Mouse (Mus musculus) adrenal gland (tissue): ENCODE data around the gene Gm17019.
"Not testable (repeated sequence)": the region's sequence is repeated elsewhere in the genome, so short reads cannot be mapped to it uniquely, and the experiment has no call there.

Experiments
- intact Hi-C: fragments of 180-260 bp; cut with DNase I; formaldehyde crosslinking; loops from one replicate; pipeline ENCODE4 v1.15.1; 2025
- long read RNA-seq, 2 experiments: library from polyadenylated mRNA; unstranded; transcript quantifications; one replicate each; pipeline ENCODE4 v2.0.0; 2020; ENCODE audit warnings: borderline replicate concordance in 1 of 2; ENCODE audit not compliant: insufficient replicate concordance in 1 of 2

Gm17019 gene
- long read RNA-seq, experiment 1, partial matches to known transcripts, result 1 of 1 reads
- long read RNA-seq, experiment 1, other reads (novel, unspliced or antisense), result 0 of 1 reads
- long read RNA-seq, experiment 2, result 0 reads

DNA sequence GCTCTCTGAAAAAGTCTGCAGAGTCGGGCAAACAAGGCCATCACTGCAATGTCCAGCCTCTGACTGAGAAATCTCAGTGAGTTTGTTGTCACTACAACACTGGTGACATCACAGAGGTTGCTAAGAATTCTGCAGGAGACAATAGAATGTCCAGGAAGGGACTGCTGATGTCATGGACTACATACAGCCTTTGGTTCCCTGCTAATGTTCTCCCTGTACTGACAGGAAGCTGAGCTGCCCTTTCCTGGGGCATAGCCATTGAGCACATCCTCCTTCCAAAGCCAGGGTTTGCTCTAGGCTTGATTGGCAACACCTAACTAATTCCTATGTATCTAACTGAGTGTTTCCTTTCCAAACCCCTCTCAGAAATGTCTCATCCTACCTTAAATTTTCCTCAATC lies at the start of gene Gm17019:
Gene Gm17019 (minus strand): TSS at position 101 of the 400 bp plus-strand sequence.
- intact Hi-C loops, result not testable (repeated sequence)

- intact Hi-C loops, result not testable (repeated sequence)
Observed at GRCm38 (mm10) chr5:15062385-15062715, 29.6 kb upstream of the Gm17019 start.

- intact Hi-C loops, result not testable (repeated sequence)
Observed at GRCm38 (mm10) chr5:15061638-15062384, 29.0 kb upstream of the Gm17019 start.

DNA sequence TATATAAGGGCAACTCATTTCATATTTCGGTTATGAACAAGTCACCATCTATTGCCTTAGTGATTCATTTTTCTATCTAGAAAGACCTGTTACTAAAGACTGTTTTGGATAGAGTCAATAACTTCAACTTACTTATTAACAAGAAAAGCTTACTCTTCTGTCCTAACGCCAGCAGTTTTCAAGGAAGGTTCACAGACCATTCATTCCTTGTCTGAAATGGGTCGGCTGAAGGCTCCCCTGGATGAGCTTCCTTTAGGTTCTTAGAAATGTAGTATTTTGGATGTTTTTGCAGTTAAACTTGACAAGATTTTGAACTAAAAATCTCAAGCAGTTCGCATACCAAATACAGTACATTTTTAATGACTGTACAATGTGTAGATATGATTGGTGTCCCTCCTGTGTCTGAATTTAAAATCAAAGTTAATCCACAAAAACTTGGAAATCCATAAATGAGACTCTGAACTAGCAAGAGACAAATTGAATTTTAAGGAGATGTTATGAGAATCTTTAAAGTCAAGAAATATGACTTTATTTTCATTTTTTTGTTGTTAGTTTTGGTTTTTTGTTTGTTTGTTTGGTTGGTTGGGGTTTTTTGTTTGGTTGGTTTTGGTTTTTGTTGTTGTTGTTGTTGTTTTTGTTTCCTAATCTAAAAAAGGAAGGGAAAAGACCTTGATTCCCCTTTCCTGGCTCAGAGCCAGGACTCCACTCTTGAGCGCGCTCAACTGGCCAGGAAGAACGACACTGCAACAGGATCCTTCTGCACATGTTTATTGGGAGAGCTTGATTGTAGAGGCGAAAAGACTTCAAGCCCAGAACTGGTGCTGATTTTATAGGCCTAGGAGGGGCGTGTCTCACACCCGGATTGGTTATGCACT lies 21.6 kb upstream of the Gm17019 start:
- intact Hi-C loops, result not testable (repeated sequence)

DNA sequence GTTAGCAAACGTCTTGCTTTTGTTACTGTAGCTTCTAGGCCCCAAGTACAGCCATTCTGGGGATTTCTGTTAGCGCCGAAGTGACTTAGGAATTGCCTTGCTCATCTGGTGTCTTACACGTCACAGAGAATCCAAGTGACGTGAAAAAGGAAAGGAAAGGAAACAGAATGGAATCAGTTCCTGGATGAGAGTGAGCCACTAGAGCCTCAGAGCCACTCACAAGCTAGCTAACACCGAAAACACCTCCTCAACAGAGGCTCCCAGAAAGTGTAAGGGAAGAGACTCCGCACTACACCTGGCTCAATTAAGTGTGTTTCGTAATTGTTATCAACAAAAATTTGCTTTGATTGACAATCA lies 20.8 kb upstream of the Gm17019 start:
- intact Hi-C loops, result not testable (repeated sequence)

DNA sequence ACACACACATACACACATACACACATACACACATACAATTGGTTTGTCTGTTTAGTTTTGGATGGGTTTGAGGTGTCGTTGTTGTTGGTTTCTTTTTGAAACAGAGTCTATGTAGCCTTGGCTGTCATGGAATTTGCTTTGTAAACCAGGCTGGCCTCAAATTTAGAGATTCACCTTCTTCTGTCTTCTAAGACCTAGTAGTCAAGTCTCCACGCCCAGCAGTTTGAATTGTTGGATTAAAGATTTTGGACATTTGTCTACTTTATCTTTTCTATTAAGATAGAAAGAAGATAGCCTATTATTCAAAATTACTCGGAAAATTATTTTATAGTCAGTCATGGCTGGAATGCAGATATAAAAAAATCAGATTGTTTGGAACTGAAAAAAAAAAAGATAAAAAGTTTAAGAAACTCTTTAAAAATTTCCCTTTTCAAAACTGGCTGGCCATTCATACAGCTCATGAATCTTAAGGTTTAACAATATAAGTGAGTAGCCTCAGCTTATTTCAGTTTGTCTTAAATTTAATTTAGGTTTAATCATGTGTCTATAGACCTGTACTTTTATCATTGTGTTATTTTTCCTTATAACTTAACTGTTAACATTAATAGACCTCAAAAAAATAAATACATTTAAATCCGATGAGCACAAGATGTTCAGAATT lies 20.3 kb upstream of the Gm17019 start:
- intact Hi-C loops, result not testable (repeated sequence)

DNA sequence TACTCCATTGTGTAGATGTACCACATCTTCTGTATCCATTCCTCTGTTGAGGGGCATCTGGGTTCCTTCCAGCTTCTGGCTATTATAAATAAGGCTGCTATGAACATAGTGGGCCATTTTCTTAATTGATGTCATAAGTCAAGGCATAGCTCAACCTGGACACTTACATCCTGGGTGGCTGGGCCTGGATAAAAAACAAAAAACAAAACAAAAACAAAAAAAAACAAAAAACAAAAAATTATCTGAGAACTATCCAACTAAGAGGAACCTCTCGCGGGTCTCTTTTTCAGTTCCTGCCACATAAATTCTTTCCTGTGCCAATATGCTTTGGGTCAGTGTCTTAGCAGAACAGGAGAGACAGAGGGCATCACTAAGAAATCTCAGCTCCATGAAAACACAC lies 18.0 kb upstream of the Gm17019 start:
- intact Hi-C loops, result not testable (repeated sequence)

DNA sequence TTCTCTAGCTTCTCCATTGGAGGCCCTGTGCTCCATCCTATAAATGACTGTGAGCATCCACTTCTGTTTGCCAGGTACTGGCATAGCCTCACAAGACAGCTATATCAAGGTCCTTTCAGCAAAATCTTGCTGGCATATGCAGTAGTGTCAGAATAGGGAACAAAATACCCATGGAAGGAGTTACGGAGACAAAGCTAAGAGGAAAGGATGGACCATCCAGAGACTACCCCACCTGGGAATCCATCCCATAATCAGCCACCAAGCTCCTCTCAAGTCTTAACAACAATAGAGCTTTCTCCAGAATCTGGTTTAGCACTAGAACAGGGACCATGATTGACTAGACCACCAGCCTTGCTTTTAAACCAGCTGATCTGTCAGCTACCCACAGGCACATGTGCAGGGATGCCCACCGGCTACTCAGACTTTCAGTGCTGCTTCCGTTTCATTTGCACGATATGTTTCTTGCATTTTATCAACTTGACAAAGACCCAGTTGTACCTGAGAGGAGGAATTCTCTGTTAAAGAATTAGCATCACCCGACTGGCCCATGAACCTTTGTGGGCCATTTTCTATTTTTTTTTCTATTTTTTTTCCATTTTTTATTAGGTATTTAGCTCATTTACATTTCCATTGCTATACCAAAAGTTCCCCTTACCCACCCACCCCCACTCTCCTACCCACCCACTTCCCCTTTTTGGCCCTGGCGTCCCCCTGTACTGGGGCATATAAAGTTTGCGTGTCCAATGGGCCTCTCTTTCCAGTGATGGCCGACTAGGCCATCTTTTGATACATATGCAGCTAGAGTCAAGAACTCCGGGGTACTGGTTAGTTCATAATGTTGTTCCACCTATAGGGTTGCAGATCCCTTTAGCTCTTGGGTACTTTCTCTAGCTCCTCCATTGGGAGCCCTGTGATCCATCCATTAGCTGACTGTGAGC lies 12.3 kb upstream of the Gm17019 start:
- intact Hi-C loops, result not testable (repeated sequence)

DNA sequence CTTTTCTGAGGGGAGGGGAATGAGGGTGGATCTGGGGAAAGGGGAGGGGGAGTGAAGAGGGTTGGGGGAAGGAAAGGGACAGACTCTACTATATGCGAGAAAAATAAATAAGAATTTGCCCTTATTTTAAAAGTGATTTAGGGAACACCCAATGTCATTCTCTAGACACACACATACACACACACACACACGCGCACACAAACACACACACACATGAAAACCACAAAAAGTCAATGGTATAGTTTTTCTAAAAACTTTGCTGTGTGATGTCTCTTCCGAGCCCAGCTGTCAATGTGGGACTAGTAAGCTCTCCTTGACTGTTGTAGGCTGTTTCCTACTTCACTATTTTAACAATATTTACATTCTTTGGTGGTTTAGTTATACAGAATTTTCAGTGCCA lies 8.0 kb upstream of the Gm17019 start:
- intact Hi-C loops, result not testable (repeated sequence)

DNA sequence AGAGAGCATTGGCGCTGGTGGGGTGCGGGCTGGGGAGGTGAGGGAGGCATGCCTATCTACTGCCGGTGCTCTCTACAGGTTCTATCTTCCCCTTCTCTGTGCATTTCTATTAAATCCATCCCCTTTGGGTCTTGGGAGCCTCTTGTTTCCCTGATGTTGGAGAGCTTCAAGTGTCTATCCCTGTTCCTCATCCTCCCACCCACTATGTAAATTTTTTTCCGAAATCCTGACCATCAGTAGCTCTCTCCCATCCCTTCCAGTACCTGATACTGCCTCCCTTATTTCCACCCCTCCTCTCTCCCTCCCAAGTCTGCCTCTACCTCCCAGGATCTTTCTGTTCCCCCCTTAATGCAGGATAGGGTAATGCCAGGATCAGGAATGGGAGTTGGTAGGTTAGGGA lies 7.2 kb upstream of the Gm17019 start:
- intact Hi-C loops, result not testable (repeated sequence)

- intact Hi-C loops, result not testable (repeated sequence)
Observed at GRCm38 (mm10) chr5:15024316-15024715, 8.5 kb downstream of the Gm17019 start.

GRCm38 (mm10) chr5:15020067-15020466 lies 12.7 kb downstream of the Gm17019 start:
- intact Hi-C loops, result not testable (repeated sequence)

GRCm38 (mm10) chr5:15010639-15011582 lies 21.9 kb downstream of the Gm17019 start:
- intact Hi-C loops, result not testable (repeated sequence)

DNA sequence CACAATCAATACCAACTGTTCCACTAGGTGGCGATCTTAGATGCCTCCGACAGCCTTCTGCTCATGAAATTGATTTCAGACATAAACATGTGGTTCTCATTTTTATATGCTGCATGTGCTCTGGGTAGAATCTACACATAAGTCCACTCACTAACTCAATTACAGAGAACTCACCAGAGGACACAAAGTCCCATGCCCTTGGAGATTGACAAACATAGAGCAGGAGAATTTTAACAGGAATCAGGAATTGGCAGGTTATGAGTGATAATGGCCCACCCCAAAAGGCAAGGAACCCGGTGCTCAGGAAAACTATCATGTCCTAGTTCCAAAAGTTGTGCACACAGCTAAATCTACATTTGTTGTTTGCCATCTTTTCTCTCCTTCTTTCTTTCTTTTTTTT lies 25.9 kb downstream of the Gm17019 start:
- intact Hi-C loops, result not testable (repeated sequence)

GRCm38 (mm10) chr5:15006288-15006687 lies 26.5 kb downstream of the Gm17019 start:
- intact Hi-C loops, result not testable (repeated sequence)

DNA sequence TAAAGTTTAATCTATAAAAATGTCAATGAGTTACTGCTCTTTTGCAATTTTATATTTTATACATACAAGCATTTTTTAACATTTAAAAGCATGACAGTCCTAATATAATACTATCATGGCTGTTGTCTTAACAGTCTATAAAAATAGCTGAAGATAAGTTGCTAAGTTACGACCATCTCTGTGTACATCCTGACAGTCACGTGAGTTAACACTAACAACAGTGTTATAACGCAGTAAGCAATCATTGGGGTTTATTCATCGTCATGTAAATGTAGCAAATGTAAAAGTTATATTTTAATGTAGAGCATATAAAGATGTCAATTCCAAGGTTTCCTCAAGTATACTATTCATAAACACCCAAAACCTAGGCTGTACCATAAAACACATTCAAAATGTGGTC lies 27.2 kb downstream of the Gm17019 start:
- intact Hi-C loops, result not testable (repeated sequence)

DNA sequence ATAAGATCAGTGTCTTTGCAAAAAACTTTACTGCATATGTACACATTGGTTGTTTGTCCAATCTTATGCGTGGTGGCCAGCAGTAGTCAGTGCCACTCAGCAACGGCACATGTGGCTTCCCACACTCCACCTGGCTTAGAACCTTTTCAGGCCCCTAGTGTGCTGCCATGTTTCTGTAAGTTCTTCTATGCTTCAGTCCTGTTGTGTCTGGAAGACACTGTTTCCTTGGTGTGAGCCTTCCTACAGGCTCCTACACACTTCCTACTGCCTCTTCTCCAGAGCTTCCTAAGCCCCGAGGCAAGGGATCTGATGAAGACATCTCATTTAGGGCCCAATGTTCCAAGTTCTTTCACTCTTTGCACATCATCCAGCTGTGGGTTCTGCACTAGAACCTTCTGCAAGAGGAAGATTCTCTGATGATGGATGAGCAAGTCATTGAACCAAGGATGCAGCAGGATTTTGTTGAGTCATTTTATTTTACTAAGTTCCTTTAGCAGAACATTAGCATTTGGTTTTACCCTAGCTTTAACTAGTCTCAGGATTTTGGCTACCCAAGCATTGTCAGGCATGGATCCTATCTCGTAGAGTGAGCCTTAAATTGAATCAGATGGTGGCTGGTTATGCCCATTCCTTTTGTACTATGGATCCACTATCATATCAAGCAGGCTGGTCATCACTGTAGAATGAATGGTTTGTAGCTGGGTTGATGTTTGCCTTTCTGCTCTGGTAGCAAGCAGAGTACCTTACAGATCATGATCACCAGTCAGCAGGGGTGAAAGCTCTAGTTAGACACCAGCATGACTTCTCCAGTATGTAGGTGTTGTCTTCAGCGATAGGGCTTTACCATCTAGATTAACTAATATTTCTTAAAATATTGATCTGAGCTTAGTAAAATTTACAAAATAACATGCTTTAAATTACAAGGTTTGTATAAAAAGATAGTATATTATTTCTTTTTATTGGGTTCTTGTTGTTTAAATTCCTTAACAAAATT lies 27.9 kb downstream of the Gm17019 start:
- intact Hi-C loops, result not testable (repeated sequence)

DNA sequence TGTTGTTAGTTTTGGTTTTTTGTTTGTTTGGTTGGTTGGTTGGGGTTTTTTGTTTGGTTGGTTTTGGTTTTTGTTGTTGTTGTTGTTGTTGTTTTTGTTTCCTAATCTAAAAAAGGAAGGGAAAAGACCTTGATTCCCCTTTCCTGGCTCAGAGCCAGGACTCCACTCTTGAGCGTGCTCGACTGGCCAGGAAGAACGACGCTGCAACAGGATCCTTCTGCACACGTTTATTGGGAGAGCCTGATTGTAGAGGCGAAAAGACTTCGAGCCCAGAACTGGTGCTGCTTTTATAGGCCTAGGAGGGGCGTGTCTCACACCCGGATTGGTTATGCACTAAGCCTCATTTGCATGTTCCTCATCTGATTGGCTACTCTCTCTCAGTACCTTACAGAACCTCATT lies 34.7 kb downstream of the Gm17019 start:
- intact Hi-C loops, result not testable (repeated sequence)
